Mouse (Mus musculus): ENCODE measurements at regions not wholly inside any gene's neighbourhood (a gene's known extent, or its start where the extent isn't known, plus 50 kb on each side); places are given as distances from the start of the nearest gene placed in this dataset.

DNA sequence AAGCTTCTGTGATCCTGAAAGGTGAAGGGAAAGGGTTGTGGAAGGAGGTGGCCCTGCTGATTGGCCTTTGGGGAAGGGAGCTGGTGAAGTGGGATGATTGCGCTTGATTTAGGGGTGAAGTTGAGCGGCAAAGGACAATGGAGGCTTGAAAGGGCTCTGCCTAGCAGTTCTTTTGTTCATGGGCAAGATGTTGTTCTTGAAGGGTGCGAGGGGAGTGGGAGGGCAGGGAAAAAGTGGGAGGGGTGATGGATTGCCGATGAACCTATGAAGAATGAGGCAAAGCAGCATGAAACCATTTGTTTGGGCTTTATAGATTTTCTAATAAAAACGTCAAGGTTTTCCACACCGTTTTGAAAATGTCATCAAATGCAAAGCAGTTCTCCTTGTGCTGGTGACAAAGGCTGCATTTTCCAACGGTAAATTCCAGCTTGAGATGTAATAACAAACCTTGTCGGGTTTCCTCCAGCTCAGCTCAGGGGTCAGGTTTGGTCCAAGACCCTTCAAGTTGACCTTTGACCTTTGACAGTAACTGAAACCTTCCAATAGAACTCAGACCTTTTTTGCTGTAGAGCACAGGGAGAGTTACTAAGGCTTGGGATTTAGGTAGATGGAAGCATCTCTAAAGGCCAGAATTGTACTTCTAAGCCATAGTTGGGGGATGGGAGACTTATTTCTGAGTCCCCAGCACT is 767.2 kb upstream of the Car8 start:
- DNase-seq (ENCODE audit: low spot score), result no peak

DNA sequence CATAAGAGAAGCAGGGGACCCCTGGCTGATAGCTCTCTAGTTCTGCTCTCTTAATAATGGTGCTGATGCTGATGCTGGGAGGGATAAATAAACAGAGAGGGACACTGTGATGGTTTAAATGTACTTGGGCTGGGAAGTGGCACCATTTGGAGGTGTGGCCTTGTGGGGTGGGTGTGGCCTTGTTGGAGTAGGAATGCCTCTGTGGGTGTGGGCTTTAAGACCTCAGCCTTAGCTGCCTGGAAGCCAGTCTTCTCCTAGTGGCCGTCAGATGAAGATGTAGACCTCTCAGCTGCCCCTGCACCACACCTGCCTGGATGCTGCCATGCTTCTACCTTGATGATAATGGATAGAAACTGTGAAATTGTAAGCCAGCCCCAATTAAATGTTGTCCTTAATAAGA is 765.0 kb upstream of the Car8 start:
- DNase-seq (ENCODE audit: low spot score), result no peak

DNA sequence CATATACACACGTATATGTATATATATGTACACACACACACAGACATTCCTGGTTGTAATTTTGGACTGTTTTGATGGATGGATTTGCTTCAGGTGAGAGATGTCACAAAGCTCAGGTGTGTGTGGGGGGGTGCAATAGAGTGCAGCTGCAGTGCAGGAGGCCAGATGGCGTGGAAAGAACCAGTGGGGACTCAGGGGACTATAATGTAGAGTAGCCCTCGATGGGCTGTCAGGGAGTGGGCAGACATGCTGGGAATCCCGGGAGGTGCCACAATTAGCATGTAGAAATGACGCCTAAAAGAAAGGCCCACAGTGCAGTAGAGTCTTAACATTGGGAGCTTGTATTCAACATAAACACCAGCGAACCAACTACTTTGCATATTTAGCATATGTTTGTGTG is 763.5 kb upstream of the Car8 start:
- DNase-seq (ENCODE audit: low spot score), result no peak

DNA sequence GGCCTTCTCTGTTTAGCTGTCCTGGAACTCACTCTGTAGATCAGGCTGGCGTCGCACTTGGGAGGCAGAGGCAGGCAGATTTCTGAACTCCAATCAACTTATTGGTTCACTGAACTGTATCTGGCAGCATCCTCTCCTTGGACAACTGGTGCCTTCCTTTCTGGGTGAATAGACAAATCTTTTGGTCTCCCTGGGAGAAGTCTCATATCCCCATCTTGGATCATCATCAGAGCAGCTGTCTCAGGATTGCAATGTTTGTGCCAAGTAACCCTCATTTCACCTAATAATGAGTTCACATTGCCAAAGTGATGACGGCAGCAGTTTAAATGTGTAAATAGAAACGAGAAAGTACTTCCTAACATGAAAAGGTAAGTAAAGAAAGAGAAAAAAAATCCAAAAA is 759.8 kb upstream of the Car8 start:
- no peak for DNase-seq (ENCODE audit: low spot score)

DNA sequence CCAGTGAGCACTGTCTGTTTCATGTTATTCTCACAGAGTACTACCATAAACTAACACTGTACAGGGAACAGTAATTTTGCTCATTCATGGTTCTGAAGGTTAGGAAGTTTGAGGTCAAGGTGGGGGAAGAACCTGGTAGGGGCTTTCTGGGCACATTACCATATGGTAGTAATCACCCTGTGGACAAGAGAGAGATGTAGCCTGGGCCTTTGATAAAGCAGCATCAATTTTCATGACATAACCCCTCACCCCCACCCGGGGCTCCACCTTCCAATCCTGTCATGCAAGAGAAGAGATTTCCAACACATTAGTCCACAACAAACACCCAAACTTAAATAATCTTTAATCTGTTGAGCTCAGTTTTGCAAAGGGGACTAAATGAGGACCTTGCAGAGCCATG is 753.3 kb upstream of the Car8 start:
- DNase-seq (ENCODE audit: low spot score), result no peak

DNA sequence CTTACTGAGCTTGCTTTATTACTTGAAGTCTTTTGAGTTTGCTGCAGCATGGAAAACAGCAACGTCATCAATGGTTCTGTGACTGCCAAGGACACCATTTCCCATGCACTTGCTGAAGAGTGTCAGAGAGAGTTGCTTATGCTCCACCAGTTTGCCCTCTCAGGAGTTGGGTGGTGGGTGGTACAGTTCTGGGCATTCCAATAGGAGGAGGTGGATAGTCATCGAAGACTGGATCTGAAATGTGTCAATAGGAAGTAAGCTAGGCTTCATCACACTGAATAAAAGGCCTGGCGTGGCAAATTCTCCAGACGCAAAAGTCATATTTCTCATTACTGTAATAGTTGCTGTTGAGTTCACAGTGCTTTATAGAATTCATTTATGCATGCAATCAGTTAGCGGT is 751.7 kb upstream of the Car8 start:
- no peak for DNase-seq (ENCODE audit: low spot score)

DNA sequence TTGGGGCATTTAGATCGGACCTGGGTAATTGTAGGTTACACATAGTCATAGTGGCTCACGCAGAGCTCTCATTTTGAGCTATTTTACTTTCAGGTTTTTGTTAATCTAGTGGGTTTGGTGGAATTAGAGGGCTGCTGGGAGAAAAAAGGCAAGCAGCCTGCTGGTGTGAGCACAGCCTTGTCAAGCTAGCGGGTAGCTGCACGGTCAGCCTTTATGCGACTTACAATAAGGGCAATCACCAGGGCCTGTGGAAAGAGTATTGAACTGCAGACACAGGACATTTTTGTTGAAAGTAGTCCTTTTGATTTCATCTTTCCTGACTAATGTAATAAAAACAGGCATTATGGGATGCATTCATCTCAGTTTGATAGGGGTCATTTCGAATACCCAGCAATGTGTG is 750.8 kb upstream of the Car8 start:
- no peak for DNase-seq (ENCODE audit: low spot score)

DNA sequence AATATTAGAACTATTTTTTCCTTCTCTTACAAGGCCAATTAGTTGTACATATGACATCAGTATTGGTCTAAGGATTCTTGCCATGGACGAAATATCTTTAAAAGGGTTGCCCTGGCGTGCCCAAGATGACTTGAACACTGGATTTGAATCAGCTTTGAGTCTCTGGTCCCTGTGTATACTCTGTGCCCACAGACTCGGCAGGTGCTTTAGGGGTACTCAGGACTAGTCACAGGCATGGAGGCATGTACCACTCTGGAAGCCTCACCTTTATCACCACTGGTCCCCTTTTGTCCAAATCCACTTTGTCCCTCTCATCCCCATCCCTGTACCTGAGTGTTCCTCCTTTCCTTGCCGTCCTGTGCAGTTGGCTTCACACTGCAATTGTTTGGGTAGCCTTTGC is 750.3 kb upstream of the Car8 start:
- DNase-seq (ENCODE audit: low spot score), result no peak

DNA sequence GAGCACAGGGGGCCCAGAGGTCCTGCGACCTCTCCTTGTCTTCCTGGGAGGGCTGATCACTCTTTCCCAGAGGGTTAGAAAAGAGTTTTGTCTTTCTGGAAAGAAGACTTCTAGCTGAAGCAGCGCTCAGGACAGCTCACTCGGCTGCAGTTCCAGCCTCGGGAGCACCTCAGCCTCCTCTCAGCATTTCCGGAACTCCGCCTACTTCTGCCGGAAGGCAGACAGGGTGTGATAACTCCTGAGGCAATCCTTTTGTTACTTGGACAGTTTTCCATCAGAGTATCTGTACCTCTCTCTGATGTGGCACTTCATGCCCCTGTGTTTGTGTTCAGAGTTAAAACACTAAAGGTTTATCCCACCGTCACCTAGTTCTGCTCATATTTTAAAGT is 749.5 kb upstream of the Car8 start:
- DNase-seq (ENCODE audit: low spot score), result no peak

DNA sequence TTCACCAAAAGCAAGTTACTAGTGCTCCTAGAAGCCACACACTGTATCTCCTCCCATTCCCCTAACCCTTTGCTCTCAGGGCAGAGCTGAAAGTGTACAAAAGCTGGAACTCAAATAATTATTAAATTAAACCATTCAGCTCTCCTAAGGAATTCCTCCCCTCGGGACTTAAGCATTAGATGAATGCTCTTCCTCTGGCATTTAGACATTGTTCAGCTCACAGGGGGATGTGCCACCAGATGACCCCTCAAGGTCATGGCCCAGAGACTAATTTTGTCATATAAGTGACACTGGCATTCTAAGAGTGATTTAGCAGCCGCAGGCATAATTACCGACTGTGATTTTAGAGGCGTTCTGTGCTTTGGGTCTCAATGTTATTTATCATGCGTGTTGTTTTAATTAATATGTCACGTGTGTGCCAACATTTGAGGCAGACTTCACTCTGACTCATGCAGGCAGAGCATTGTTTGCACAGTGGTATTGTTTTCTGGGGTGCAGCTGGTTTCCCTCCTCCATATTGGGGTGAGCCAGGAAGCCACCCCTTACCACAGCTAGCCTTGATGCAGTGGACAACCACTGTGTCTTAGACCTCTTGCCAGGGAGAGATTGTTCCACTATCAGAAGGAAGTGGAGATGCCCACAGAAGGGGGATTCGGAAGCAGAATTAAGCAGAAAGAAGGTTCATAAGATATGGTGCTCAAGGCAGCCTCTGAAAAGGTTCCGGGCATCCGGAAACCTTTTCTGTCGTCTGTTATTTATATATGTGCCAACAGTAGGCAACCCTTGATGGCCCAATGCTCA is 748.9 kb upstream of the Car8 start:
- no peak for DNase-seq (ENCODE audit: low spot score)

DNA sequence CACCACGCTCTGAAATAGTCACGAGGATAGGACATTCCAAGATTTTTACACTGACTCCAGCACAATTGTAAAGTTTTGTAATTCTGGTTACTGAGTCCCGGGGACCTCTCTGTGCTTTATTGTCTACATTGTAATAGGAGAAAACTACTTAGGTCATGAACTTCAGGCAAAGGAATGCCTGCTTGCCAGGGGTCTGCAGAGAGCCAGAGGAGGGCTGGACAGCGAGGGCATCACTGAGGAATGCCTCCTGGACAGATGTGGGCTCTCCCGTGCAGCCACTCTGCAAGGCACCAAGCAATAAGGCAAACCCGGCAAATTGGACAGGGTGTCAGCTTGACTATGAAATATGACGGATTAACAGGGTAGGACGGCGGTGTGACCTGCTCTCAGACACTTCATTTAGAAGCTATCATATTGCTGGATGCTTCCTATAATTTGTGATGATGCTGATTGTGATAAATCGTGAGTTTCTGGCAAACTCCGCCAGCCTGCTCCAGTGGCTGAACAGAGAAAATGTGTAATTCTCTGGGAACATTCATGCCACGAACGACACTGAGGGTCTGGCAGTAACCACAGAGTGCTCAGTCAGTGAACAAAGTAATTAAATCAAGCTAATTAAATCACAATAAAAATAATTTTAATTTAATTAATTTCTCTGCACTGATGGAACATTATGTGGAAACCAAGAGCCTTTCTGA is 747.7 kb upstream of the Car8 start:
- DNase-seq (ENCODE audit: low spot score), result no peak

DNA sequence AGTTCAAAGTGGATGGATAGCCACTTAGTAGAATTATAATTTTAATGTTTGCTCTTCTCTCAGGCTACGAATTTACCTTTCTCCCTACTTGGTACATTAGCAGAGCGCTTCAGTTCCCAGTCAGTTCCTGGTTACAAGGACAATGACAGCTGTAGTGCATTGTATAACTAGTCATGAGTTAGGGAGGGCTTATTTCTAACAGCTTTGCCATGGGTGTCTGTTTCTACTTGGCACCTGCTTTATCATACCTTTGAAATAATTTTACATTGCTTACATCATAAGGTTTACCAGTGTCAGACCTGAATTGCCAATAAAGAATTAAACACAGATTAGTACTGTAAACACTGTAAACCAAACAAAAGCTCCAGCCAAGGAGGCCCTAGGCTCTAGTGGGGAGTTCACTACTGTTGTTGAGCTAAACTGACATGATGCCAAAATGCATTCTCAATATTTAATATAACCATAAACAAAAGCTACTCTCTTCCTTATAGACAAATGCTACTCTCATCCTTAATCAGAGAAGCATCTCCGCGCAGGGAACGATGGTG is 745.3 kb upstream of the Car8 start:
- DNase-seq (ENCODE audit: low spot score), result no peak

DNA sequence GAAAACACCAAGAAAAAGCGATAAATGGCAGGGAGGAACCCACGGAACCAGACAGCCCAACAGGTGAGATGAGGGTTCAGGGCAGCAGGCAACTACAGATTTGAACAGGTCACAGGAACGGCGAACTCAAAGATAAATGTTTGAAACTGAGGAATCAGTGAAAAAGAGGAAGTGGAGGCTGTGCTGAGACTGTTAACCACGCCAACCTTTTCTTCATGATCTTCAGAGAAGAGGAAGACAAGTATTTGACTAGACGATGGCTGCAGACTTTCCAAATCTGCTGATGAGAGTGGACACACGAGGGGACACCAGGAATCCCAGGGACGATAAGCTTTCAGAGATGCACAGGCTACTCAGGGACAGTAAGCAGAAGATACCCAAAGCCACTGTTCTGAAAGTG is 740.1 kb upstream of the Car8 start:
- no peak for DNase-seq (ENCODE audit: low spot score)

DNA sequence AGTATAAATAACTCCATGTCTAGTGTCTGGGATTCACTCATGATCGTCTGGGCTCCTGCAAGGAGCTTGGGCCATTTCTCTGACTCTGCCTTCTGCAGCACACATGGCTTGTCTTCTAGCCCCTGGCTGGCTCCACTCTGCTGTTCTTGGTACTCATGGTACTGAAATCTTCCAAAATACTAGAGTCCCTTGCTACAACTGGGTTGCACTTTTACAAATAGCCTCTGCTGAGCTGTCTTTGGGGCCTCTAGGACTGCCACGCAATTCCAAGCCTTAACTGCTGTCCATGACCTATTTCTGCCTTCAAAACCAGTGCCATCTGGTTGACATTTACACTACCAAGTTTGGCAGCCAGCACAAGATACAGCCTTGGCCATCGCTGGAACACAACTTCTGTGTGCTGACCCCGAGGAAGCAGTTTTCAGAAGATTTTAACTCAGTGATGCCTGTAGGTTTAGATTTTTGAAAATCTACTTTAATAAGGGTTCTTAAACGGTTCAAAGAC is 731.2 kb upstream of the Car8 start:
- no peak for DNase-seq (ENCODE audit: low spot score)

DNA sequence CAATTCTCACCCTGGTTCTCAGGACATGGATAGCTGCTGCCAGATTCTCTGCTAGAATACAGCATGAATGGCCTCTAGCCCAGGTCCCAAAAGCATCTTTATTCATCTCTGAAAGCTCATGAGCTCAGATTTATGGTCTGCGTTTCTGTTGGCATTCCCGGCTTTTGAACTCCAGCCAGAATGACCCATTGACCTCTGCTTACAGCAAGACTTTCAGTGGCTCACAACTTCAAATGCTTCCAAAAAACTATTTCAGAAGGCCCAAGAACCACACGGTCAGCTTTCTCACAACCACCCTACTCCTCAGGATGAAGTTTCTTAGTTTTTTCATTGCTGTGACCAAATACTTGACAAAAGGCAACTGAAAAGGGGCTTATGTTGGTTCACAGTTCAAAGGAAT is 729.9 kb upstream of the Car8 start:
- no peak for DNase-seq (ENCODE audit: low spot score)

DNA sequence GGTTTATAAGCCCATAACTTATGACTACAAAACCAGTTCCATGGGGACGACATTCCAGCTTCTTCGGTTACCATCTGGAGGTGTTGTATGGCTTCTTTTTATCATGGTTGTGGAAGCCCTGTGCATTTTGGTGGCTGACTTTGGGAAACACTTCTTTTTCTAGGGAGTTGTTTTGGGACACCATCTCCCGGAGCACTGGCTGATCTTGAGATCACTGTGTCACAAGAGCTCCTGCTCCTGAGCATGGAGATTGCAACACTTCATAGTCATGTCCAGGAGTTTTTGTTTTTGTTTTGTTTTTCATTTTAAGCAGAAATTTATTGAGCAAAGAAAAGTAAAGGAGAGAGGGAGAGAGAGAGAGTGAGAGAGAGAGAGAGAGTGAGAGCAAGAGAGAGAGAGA is 729.1 kb upstream of the Car8 start:
- no peak for DNase-seq (ENCODE audit: low spot score)

DNA sequence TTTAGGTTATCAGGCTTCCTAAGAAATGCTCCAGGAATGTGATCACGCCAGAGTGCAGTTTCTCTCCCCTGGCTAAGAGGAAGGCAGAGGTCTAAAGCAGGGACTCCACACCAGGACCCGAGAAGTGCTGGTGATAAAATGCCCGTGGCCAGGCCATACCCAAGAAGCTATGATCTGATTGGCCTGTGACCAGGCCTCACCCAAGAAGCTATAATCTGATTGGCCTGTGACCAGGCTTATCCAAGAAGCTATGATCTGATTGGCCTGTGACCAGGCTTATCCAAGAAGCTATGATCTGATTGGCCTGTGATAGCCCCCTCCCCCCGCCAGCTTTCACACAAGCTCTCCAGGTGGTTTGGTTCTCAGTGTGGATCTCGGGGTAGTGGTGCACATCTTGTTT is 726.7 kb upstream of the Car8 start:
- no peak for DNase-seq (ENCODE audit: low spot score)

DNA sequence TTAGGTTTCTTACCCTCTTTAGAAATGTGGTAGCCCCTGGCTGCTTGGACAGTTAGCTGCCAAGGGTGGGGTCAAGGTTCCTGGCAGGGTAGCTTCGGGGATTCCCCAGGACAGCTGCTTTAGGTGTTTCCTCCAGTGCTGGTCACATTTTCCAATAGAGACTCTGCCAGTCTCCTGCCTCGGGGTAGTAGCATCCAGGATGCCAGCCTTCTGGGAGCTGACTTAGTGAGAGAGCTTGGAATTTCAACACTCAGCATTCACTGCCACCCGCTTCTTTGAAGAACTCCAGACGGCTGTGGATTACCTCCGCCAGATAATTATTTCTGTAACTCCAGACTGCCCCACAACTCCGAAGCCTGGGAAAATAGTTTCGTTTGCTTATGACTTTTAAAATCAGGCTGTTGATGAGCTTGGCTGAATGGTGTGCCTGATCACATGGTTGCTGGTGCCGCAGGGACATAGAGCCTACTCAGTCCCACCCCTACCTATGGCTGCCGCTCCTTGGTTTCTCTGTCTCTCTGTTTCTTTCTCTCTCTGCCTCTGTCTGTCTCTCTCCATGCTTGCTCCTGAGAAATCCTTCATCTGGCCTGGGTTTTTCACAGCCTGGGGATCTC is 724.2 kb upstream of the Car8 start:
- DNase-seq (ENCODE audit: low spot score), result no peak

DNA sequence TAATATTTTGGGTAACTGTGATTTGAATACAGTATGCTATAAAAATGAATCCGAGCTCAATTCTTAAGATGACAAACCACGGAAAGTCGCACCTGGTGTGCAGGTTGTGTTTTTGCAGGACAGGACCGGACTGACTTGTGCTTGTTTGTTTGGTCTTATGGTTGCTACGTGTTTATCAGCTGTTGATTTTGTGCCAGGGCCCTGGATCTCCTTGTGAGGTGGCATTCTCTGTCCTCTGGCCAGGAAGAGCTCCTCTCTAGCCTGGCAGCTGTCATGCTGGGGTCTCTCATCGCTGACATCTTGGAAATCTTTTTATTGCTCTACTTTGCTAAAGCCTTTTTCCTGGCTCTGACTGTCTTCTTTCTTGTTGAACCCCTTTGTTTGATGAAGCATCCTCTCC is 723.0 kb upstream of the Car8 start:
- no peak for DNase-seq (ENCODE audit: low spot score)

DNA sequence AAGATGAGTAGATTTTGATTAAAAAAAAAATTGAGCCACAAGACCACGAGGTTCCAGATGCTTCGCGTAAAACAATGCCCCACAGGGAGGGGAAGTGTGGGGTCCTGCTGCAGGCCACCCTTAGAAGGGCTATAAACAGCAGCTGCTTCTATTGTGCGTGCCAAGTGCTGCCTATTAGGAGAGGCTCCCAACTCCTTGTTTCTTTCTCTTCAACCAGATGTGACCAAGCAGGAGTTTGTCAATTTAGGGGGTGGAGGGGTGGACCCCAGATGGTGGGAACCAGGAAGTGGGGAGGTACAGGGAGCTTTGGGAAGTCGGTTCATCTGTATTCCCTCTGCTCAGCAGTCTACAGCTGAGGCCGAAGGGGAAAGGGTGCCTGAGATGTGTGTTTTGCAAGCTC is 718.9 kb upstream of the Car8 start:
- DNase-seq (ENCODE audit: low spot score), result no peak

DNA sequence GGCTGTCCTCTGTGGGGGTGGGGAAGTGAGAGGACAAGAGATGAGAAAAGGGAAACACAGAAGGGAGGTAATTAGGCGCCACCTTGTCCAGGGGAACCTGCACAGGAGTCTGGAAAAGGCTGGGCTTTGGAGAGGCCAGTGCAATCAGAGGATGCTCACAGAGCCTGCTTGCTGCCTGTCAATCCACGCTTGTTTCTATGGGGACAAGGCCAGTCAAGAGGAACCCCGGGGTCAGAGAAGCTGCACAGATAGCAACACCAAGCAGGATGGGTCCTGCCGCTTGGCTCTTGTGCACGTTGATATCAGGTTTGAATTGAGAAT is 718.1 kb upstream of the Car8 start:
- DNase-seq (ENCODE audit: low spot score), result no peak

DNA sequence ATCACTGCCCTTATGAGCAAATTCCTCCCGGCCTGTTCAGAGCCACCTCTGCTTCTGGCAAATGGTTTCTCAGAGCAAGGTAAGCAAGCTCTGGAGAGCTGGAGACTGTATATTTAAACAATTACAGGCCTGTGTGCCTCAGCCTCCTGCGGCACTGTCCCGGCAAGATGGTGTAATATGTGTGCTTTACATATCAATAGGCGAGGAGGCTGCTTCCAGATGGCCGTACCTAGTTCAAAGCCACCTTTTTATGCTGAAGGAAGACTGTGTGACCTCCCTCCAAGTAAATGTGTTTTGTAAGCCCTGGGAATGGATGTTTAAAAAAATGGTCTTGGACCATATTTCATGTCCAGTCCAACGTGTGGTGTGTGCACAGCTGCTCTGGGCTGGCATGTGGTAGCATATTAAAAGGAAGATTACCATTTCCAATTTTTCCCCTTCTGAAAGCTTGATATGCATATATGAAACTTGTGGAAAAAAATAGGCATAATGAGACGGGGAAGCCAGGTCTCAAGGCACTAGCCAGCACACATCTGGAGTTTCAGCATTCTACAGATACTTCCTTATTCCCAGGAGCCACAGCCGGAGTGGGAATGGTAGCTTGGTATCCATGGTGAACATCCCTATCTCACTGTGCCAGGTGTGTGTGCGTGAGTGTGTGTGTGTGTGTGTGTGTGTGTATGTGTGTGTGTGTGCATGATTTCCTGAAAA is 717.6 kb upstream of the Car8 start:
- DNase-seq (ENCODE audit: low spot score), result no peak
